8 mouse cellular contexts compared by ENCODE assay signal in the genomic region with DNA sequence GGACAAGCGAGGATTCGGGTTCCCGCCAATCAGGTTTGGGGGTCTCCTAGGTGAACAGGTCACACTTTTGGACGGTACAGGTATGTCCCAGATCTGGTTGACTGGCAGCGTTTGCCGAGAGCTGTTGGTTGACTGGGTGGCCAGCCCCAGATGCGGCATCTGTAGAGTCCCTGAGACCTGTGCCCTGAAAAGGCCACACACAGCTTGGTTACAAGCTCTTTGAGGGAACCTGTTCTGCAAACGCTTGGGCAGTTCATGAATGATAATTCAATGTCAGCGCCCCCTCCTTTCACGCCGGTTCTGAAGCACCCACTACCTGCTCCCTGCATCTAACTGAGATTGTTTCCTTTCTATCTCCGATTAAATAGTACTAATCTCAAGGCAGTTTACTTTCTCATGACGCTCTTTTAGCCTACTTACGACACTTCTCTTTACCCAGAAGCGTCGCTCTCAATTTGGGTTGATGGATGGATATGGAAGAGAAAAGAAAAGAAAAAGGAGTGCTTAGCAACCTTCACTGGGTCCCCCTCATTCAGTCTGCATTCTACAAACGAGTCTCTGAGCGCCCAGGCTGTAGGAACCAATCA. TPM values are rescaled to one million over a fixed set of nuclear protein-coding genes. Genes with fewer than 3 reads are reported as not detected.
DNase-seq lines count a peak whose midpoint lies in the region; ATAC-seq and TF ChIP-seq lines count a peak whose summit lies in the region.

No protein-coding gene starts in this region.

- peak; percentile 38; the same call in 1 of the 2 replicates for ATAC-seq in kidney, postnatal 0 days (replicated peaks; ENCODE audit: low FRiP score, low read depth)
- ATAC-seq in stomach, embryonic 15.5 days (ENCODE audit: insufficient read depth, low FRiP score, low read depth): peak; percentile 38; the same call in 1 of the 2 replicates

- no peaks in the 10 kb centered on the region for H3K36me3 ChIP-seq in kidney, postnatal 0 days (ENCODE audit: insufficient read depth, low read length)
- no peaks in the 10 kb centered on the region for H3K36me3 ChIP-seq in hindbrain, embryonic 10.5 days
- no peaks in the 10 kb centered on the region for H3K36me3 ChIP-seq in stomach, embryonic 15.5 days

- H3K9me3 ChIP-seq in kidney, postnatal 0 days (replicated peaks; ENCODE audit: low read length): no peaks in the 10 kb centered on the region
- H3K9me3 ChIP-seq in hindbrain, embryonic 10.5 days: no peaks in the 10 kb centered on the region
- H3K9me3 ChIP-seq in stomach, embryonic 15.5 days: no peaks in the 10 kb centered on the region

- WGBS in kidney, postnatal 0 days: 2% methylated on average over 18 of the region's 18 CpGs
- WGBS in hindbrain, embryonic 10.5 days: under 1% methylated on average over 18 of the region's 18 CpGs
- WGBS in stomach, embryonic 15.5 days: 2% methylated on average over 18 of the region's 18 CpGs

- H3K4me2 ChIP-seq in kidney, postnatal 0 days (ENCODE audit: low read length): peak overlapping the region; percentile 68
- H3K4me2 ChIP-seq in stomach, embryonic 15.5 days: peak overlapping the region; percentile 73

- peak overlapping the region; percentile 58 for H3K9ac ChIP-seq in kidney, postnatal 0 days (ENCODE audit: low read depth, low read length)
- peak overlapping the region; percentile 58 for H3K9ac ChIP-seq in stomach, embryonic 15.5 days

- H3K4me1 ChIP-seq in kidney, postnatal 0 days (replicated peaks; ENCODE audit: insufficient read depth, low read length): no peaks in the 10 kb centered on the region
- peaks cover 4% of the 10 kb centered on the region; the same call in 1 of the 2 replicates for H3K4me1 ChIP-seq in bone marrow macrophage, adult 2 months (ENCODE audit: control insufficient read depth, insufficient read depth, low read length)
- H3K4me1 ChIP-seq in hindbrain, embryonic 10.5 days (replicated peaks): peaks cover 38% of the 10 kb centered on the region
- H3K4me1 ChIP-seq in stomach, embryonic 15.5 days: 0 out of 2 replicates have a peak, but pooled peaks cover 6% of the 10 kb centered on the region

- no peak overlapping the region for H3K27ac ChIP-seq in kidney, postnatal 0 days
- peak overlapping the region; percentile 41; the same call in 1 of the 2 replicates for H3K27ac ChIP-seq in bone marrow macrophage, adult 2 months (ENCODE audit: insufficient read depth, low read depth, low read length)
- peak overlapping the region; percentile 84 for H3K27ac ChIP-seq in hindbrain, embryonic 10.5 days
- H3K27ac ChIP-seq in stomach, embryonic 15.5 days: peak overlapping the region; percentile 88

- H3K4me3 ChIP-seq in kidney, postnatal 0 days (replicated peaks; ENCODE audit: low read depth, low read length): peak overlapping the region; percentile 73
- peak overlapping the region; percentile 84 for H3K4me3 ChIP-seq in bone marrow macrophage, adult 2 months (ENCODE audit: insufficient read depth, low read length)
- H3K4me3 ChIP-seq in hindbrain, embryonic 10.5 days: peak overlapping the region; percentile 79
- H3K4me3 ChIP-seq in stomach, embryonic 15.5 days (replicated peaks): peak overlapping the region; percentile 76

- TF ChIP-seq POLR2A in bone marrow macrophage, adult 2 months (IDR thresholded peaks at IDR 0.05; ENCODE audit: borderline replicate concordance, low read depth, low read length): no peak

- peak; percentile 54 for DNase-seq in kidney, postnatal 0 days (ENCODE audit: low spot score)
- no peak for DNase-seq in kidney, postnatal 10 days
- no peak for DNase-seq in hindbrain, embryonic 10.5 days (ENCODE audit: low spot score)
- peak; percentile 16 for DNase-seq in lung, postnatal 25 days (ENCODE audit: low spot score)
- DNase-seq in cerebellum, adult 9-10 months: no peak
- DNase-seq in left cerebral cortex, adult 8-10 months (ENCODE audit: low spot score in 2 of 2): no peak

- TF ChIP-seq CTCF in kidney, postnatal 0 days (IDR thresholded peaks at IDR 0.05; ENCODE audit: low read depth): no peak
- no peak for TF ChIP-seq CTCF in bone marrow macrophage, adult 2 months (IDR thresholded peaks at IDR 0.05; ENCODE audit: low read depth, low read length)

- H3K27me3 ChIP-seq in kidney, postnatal 0 days (ENCODE audit: insufficient read depth, low read length): no peaks in the 10 kb centered on the region
- 0 out of 2 replicates have a peak, but pooled peaks cover 9% of the 10 kb centered on the region for H3K27me3 ChIP-seq in hindbrain, embryonic 10.5 days (ENCODE audit: insufficient read depth, poor library complexity, severe bottlenecking)
- H3K27me3 ChIP-seq in stomach, embryonic 15.5 days (replicated peaks): no peaks in the 10 kb centered on the region

RNA-seq across cellular contexts. Expression of a gene that starts 37.9 kb away (rescaled TPM):
- polyA plus RNA-seq in kidney, postnatal 0 days (2015; fragmentation: Nextera tagmentation; extraction: Ambion mirVana): 0.37 and 0.45 TPM in 2 replicates
- polyA plus RNA-seq in bone marrow macrophage, adult 2 months (2012; ENCODE audit: insufficient read depth, insufficient read length, missing spikeins): not detected in 2 replicates
- 3.2 and 3.5 TPM in 2 replicates for polyA plus RNA-seq in hindbrain, embryonic 10.5 days (2016; fragmentation: Nextera tagmentation; extraction: Ambion mirVana)
- polyA plus RNA-seq in stomach, embryonic 15.5 days (2015; fragmentation: Nextera tagmentation; extraction: Ambion mirVana): 1.8 TPM in 2 replicates
- under 1 TPM; 0.32 to 0.81 (median 0.70) TPM for total RNA-seq in left cerebral cortex, adult 8-10 months (2022)

RNA-seq across cellular contexts. Expression of a gene that starts 42.7 kb away (rescaled TPM):
- polyA plus RNA-seq in kidney, postnatal 0 days (2015; fragmentation: Nextera tagmentation; extraction: Ambion mirVana): 31.6 and 34.0 TPM in 2 replicates
- polyA plus RNA-seq in bone marrow macrophage, adult 2 months (2012; ENCODE audit: insufficient read depth, insufficient read length, missing spikeins): 10.6 and 12.7 TPM in 2 replicates
- 29.4 and 32.3 TPM in 2 replicates for polyA plus RNA-seq in hindbrain, embryonic 10.5 days (2016; fragmentation: Nextera tagmentation; extraction: Ambion mirVana)
- 34.0 and 34.6 TPM in 2 replicates for polyA plus RNA-seq in stomach, embryonic 15.5 days (2015; fragmentation: Nextera tagmentation; extraction: Ambion mirVana)
- total RNA-seq in left cerebral cortex, adult 8-10 months (2022): 10 to 100 TPM in 1 of 4 experiments, 1 to 10 TPM in 3; 5.4 to 11.0 (median 7.5) TPM

RNA-seq across cellular contexts. Expression of a gene that starts 47.1 kb away (rescaled TPM):
- 51.1 and 52.8 TPM in 2 replicates for polyA plus RNA-seq in kidney, postnatal 0 days (2015; fragmentation: Nextera tagmentation; extraction: Ambion mirVana)
- 11.2 and 11.3 TPM in 2 replicates for polyA plus RNA-seq in bone marrow macrophage, adult 2 months (2012; ENCODE audit: insufficient read depth, insufficient read length, missing spikeins)
- polyA plus RNA-seq in hindbrain, embryonic 10.5 days (2016; fragmentation: Nextera tagmentation; extraction: Ambion mirVana): 37.2 and 39.8 TPM in 2 replicates
- polyA plus RNA-seq in stomach, embryonic 15.5 days (2015; fragmentation: Nextera tagmentation; extraction: Ambion mirVana): 55.7 and 56.9 TPM in 2 replicates
- total RNA-seq in left cerebral cortex, adult 8-10 months (2022): 10 to 100 TPM; 26.0 to 30.7 (median 27.3) TPM

Comparison
In these comparisons a context has a peak if more than half of its experiments do, and no peak if none do; other contexts are left out.
1. DNase-seq: peak in kidney, postnatal 0 days (single experiment) and lung, postnatal 25 days (single experiment); none in kidney, postnatal 10 days (single experiment), hindbrain, embryonic 10.5 days (single experiment), cerebellum, adult 9-10 months (single experiment) and left cerebral cortex, adult 8-10 months (0 of 2).
2. Peak in every context shown above with its lines, with median percentiles within 50 percentile points of each other: H3K4me3 ChIP-seq.